Mouse (Mus musculus) adrenal gland, postnatal 4 days (tissue): ENCODE measurements around the gene Nckap5l. TPM values are rescaled to one million over a fixed set of nuclear protein-coding genes. Genes with fewer than 3 reads are reported as not detected.

Experiments used
- DNase-seq, 2 experiments: peaks; one replicate each; pipeline ENCODE4 v3.0.0; 2021 to 2022; ENCODE audit warnings: low spot score in 2 of 2, mixed read lengths in 2 of 2
- long read RNA-seq, 2 experiments: library from polyadenylated mRNA; stranded (forward); transcript quantifications; one replicate each; pipeline ENCODE4 v2.0.0; 2021
- total RNA-seq, 2 experiments: library from RNA; stranded (reverse); gene quantifications; 2 replicates each; pipeline ENCODE4 v1.2.3; 2021

Nckap5l gene
- total RNA-seq, result 10 to 100 TPM; 35.7 to 44.5 TPM
- long read RNA-seq, experiment 1, full-length matches to known transcripts, result 2 of 21 reads
- long read RNA-seq, experiment 1, partial matches to known transcripts, result 12 of 21 reads
- long read RNA-seq, experiment 1, other reads (novel, unspliced or antisense), result 7 of 21 reads
- long read RNA-seq, experiment 2, full-length matches to known transcripts, result 1 of 15 reads
- long read RNA-seq, experiment 2, partial matches to known transcripts, result 9 of 15 reads
- long read RNA-seq, experiment 2, other reads (novel, unspliced or antisense), result 5 of 15 reads

GRCm38 (mm10) chr15:99457606-99458401, at the start of gene Nckap5l:
Gene Nckap5l (minus strand): TSS chr15:99457748.
- DNase-seq, result peak; percentile 81 to 92

- DNase-seq, result no peak
Observed at GRCm38 (mm10) chr15:99505324-99506095, 48.0 kb upstream of the Nckap5l start.

- DNase-seq, result no peak
Observed at GRCm38 (mm10) chr15:99503256-99503655, 45.7 kb upstream of the Nckap5l start.

- DNase-seq, result no peak
Observed at GRCm38 (mm10) chr15:99502311-99502831, 44.8 kb upstream of the Nckap5l start.

GRCm38 (mm10) chr15:99501292-99502260, 44.0 kb upstream of the Nckap5l start:
- DNase-seq, result no peak

- DNase-seq, result no peak
Observed at GRCm38 (mm10) chr15:99500320-99500719, 42.8 kb upstream of the Nckap5l start.

GRCm38 (mm10) chr15:99499726-99500125, 42.2 kb upstream of the Nckap5l start:
- DNase-seq, result no peak

- peak in 1 of 2 experiments; percentile 50 for DNase-seq
Observed at GRCm38 (mm10) chr15:99498781-99499180, 41.2 kb upstream of the Nckap5l start.

- DNase-seq, result no peak
Observed at GRCm38 (mm10) chr15:99498356-99498755, 40.8 kb upstream of the Nckap5l start.

GRCm38 (mm10) chr15:99497527-99498242, 40.1 kb upstream of the Nckap5l start:
- peak in 1 of 2 experiments; percentile 43 for DNase-seq

GRCm38 (mm10) chr15:99497061-99497460, 39.5 kb upstream of the Nckap5l start:
- DNase-seq, result no peak

- no peak for DNase-seq
Observed at GRCm38 (mm10) chr15:99484745-99485144, 27.2 kb upstream of the Nckap5l start.

- no peak for DNase-seq
Observed at GRCm38 (mm10) chr15:99475814-99476213, 18.3 kb upstream of the Nckap5l start.

- DNase-seq, result peak; percentile 75 to 83
Observed at GRCm38 (mm10) chr15:99474576-99474926, 17.0 kb upstream of the Nckap5l start, which contains the start of gene Bcdin3d. Gene Bcdin3d (minus strand): TSS chr15:99474730.

- peak; percentile 20 to 49 for DNase-seq
Observed at GRCm38 (mm10) chr15:99473801-99474575, 16.4 kb upstream of the Nckap5l start.

- DNase-seq, result no peak
Observed at GRCm38 (mm10) chr15:99472972-99473371, 15.4 kb upstream of the Nckap5l start.

- no peak for DNase-seq
Observed at GRCm38 (mm10) chr15:99471677-99472063, 14.1 kb upstream of the Nckap5l start.

- no peak for DNase-seq
Observed at GRCm38 (mm10) chr15:99470971-99471676, 13.6 kb upstream of the Nckap5l start.
